ENCODE assay signal across 21 mouse cellular contexts in genomic region chr5:124114276-124115025, GRCm38 (mm10). TPM values are rescaled to one million over a fixed set of nuclear protein-coding genes. Genes with fewer than 3 reads are reported as not detected.
DNase-seq lines count a peak whose midpoint lies in the region; ATAC-seq and TF ChIP-seq lines count a peak whose summit lies in the region.
"Had no signal": no experiment of that assay in that cellular context is flagged by ENCODE, and none has a peak within 500 bp of the region (broad histone marks: within the 10 kb centered on the region; RNA-seq: fewer than 3 reads in every experiment).

No protein-coding gene starts in this region.

- peaks cover 75% of the 10 kb centered on the region for H3K4me1 ChIP-seq in erythroblast, embryonic 14.5 days (ENCODE audit: control insufficient read depth)
- H3K4me1 ChIP-seq in hindbrain, embryonic 13.5 days (replicated peaks): peaks cover 63% of the 10 kb centered on the region
- peaks cover 17% of the 10 kb centered on the region for H3K4me1 ChIP-seq in hindbrain, postnatal 0 days (ENCODE audit: insufficient read depth, low read length)
- peaks cover 73% of the 10 kb centered on the region for H3K4me1 ChIP-seq in megakaryocyte, embryonic 14.5 days

- WGBS in hindbrain, embryonic 13.5 days: 91% methylated on average over 24 of the region's 24 CpGs
- 91% methylated on average over 24 of the region's 24 CpGs for WGBS in hindbrain, postnatal 0 days

- no peak overlapping the region for H3K4me2 ChIP-seq in hindbrain, embryonic 13.5 days
- H3K4me2 ChIP-seq in hindbrain, postnatal 0 days (ENCODE audit: low read depth, low read length): no peak overlapping the region
- H3K4me2 ChIP-seq: embryonic facial prominence, embryonic 12.5 days; heart, embryonic 15.5 days had no signal

- TF ChIP-seq CTCF in hindbrain, postnatal 0 days (IDR thresholded peaks at IDR 0.05; ENCODE audit: low read depth): no peak

- H3K27me3 ChIP-seq in erythroblast, embryonic 14.5 days (ENCODE audit: control insufficient read depth): no peaks in the 10 kb centered on the region
- H3K27me3 ChIP-seq in hindbrain, embryonic 13.5 days: no peaks in the 10 kb centered on the region
- H3K27me3 ChIP-seq in hindbrain, postnatal 0 days (ENCODE audit: insufficient read depth, low read length): no peaks in the 10 kb centered on the region
- no peaks in the 10 kb centered on the region for H3K27me3 ChIP-seq in megakaryocyte, embryonic 14.5 days (replicated peaks)
- H3K27me3 ChIP-seq: embryonic facial prominence, embryonic 12.5 days; forebrain, embryonic 15.5 days; heart, embryonic 15.5 days had no signal

- H3K4me3 ChIP-seq in erythroblast, embryonic 14.5 days (replicated peaks): peak overlapping the region; percentile 5
- 0 out of 2 replicates have a peak overlapping the region, but pooled peaks have one; percentile 83 for H3K4me3 ChIP-seq in hindbrain, embryonic 13.5 days
- H3K4me3 ChIP-seq in hindbrain, postnatal 0 days (ENCODE audit: low read length): no peak overlapping the region
- H3K4me3 ChIP-seq in megakaryocyte, embryonic 14.5 days (replicated peaks): peak overlapping the region; percentile 93
- H3K4me3 ChIP-seq: forebrain, embryonic 15.5 days; heart, embryonic 15.5 days had no signal

- H3K9ac ChIP-seq in hindbrain, embryonic 13.5 days: no peak overlapping the region
- H3K9ac ChIP-seq in hindbrain, postnatal 0 days (replicated peaks; ENCODE audit: low read length): no peak overlapping the region
- H3K9ac ChIP-seq: embryonic facial prominence, embryonic 12.5 days; forebrain, embryonic 15.5 days; heart, embryonic 15.5 days had no signal

- ATAC-seq in erythroblast, adult 5-6 weeks (replicated peaks; ENCODE audit: low FRiP score, poor library complexity, severe bottlenecking): no peak
- no peak for ATAC-seq in hindbrain, embryonic 13.5 days (ENCODE audit: low FRiP score)
- ATAC-seq in hindbrain, postnatal 0 days: no peak
- ATAC-seq in megakaryocyte, adult 5-6 weeks (ENCODE audit: poor library complexity, severe bottlenecking): no peak
- ATAC-seq: CD4-positive, CD25-positive, alpha-beta regulatory T cell, adult 4 months; forebrain, embryonic 15.5 days; hindbrain, embryonic 16.5 days had no signal

- peaks cover 44% of the 10 kb centered on the region for H3K36me3 ChIP-seq in erythroblast, embryonic 14.5 days (ENCODE audit: control insufficient read depth)
- peaks cover 36% of the 10 kb centered on the region for H3K36me3 ChIP-seq in hindbrain, embryonic 13.5 days
- H3K36me3 ChIP-seq in hindbrain, postnatal 0 days (ENCODE audit: insufficient read depth, low read length): no peaks in the 10 kb centered on the region; the same call in 1 of the 2 replicates
- peaks cover 45% of the 10 kb centered on the region for H3K36me3 ChIP-seq in megakaryocyte, embryonic 14.5 days (replicated peaks; ENCODE audit: low read length)

- no peak overlapping the region for H3K27ac ChIP-seq in hindbrain, embryonic 13.5 days
- no peak overlapping the region for H3K27ac ChIP-seq in hindbrain, postnatal 0 days
- H3K27ac ChIP-seq: embryonic facial prominence, embryonic 12.5 days; forebrain, embryonic 15.5 days; heart, embryonic 15.5 days had no signal

- H3K9me3 ChIP-seq in erythroblast, embryonic 14.5 days (ENCODE audit: control insufficient read depth, low read length): peaks cover 3% of the 10 kb centered on the region
- no peaks in the 10 kb centered on the region for H3K9me3 ChIP-seq in hindbrain, embryonic 13.5 days
- no peaks in the 10 kb centered on the region for H3K9me3 ChIP-seq in hindbrain, postnatal 0 days (ENCODE audit: low read length)
- no peaks in the 10 kb centered on the region for H3K9me3 ChIP-seq in megakaryocyte, embryonic 14.5 days
- H3K9me3 ChIP-seq: embryonic facial prominence, embryonic 12.5 days; forebrain, embryonic 15.5 days; heart, embryonic 15.5 days had no signal

- DNase-seq in cerebellum, adult 11-12 months: peak; percentile 64
- DNase-seq in cerebellum, adult 8-10 months: no peak
- DNase-seq in hindbrain, postnatal 0 days (ENCODE audit: low spot score): no peak
- DNase-seq: adrenal gland, postnatal 10 days; B cell, adult 2 months; cerebellum, adult 2 months; embryo, embryonic 11 days; gastrocnemius, postnatal 36 days; heart, adult 11 months; heart, postnatal 14 days; kidney, adult 11 months had no signal

RNA-seq across cellular contexts. Expression of gene Arl6ip4, which starts 1.4 kb away (rescaled TPM):
- 14.6 and 17.3 TPM in 2 replicates for polyA plus RNA-seq in erythroblast, embryonic 14.5 days (2012)
- total RNA-seq in erythroblast, adult 5-6 weeks (2015; ENCODE audit: low replicate concordance): 18.4 and 22.9 TPM in 2 replicates
- 12.2 and 65.1 TPM in 2 replicates for total RNA-seq in erythroblast, adult 5-6 weeks (2017; ENCODE audit: low replicate concordance)
- 71.7 and 75.1 TPM in 2 replicates for polyA plus RNA-seq in hindbrain, embryonic 13.5 days (2015; fragmentation: Nextera tagmentation; extraction: Ambion mirVana)
- total RNA-seq in hindbrain, postnatal 0 days (2014; rRNA removed): 32.5 and 45.2 TPM in 2 replicates
- polyA plus RNA-seq in hindbrain, postnatal 0 days (2015; fragmentation: Nextera tagmentation; extraction: Ambion mirVana): 115 and 121 TPM in 2 replicates
- polyA plus RNA-seq in megakaryocyte, embryonic 14.5 days (2012; ENCODE audit: insufficient read depth, low replicate concordance): 141 and 205 TPM in 2 replicates
- total RNA-seq in megakaryocyte, adult 5-6 weeks (2015): 45.4 and 53.0 TPM in 2 replicates
- total RNA-seq in megakaryocyte, adult 5-6 weeks (2017): 80.5 and 87.7 TPM in 2 replicates

RNA-seq across cellular contexts. Expression of gene Ogfod2, which starts 2.4 kb away (rescaled TPM):
- 8.6 and 8.7 TPM in 2 replicates for polyA plus RNA-seq in erythroblast, embryonic 14.5 days (2012)
- 4.8 and 6.9 TPM in 2 replicates for total RNA-seq in erythroblast, adult 5-6 weeks (2015; ENCODE audit: low replicate concordance)
- 13.9 and 19.9 TPM in 2 replicates for total RNA-seq in erythroblast, adult 5-6 weeks (2017; ENCODE audit: low replicate concordance)
- 29.4 and 34.0 TPM in 2 replicates for polyA plus RNA-seq in hindbrain, embryonic 13.5 days (2015; fragmentation: Nextera tagmentation; extraction: Ambion mirVana)
- total RNA-seq in hindbrain, postnatal 0 days (2014; rRNA removed): 52.0 and 110 TPM in 2 replicates
- 36.0 and 38.2 TPM in 2 replicates for polyA plus RNA-seq in hindbrain, postnatal 0 days (2015; fragmentation: Nextera tagmentation; extraction: Ambion mirVana)
- polyA plus RNA-seq in megakaryocyte, embryonic 14.5 days (2012; ENCODE audit: insufficient read depth, low replicate concordance): 77.8 and 102 TPM in 2 replicates
- total RNA-seq in megakaryocyte, adult 5-6 weeks (2015): 3.4 and 3.6 TPM in 2 replicates
- 2.6 and 6.4 TPM in 2 replicates for total RNA-seq in megakaryocyte, adult 5-6 weeks (2017)

RNA-seq across cellular contexts. Expression of gene Abcb9, which starts 18.9 kb away (rescaled TPM):
- polyA plus RNA-seq in erythroblast, embryonic 14.5 days (2012): 3.7 and 4.7 TPM in 2 replicates
- total RNA-seq in erythroblast, adult 5-6 weeks (2015; ENCODE audit: low replicate concordance): 13.8 and 15.5 TPM in 2 replicates
- total RNA-seq in erythroblast, adult 5-6 weeks (2017; ENCODE audit: low replicate concordance): 19.1 and 23.4 TPM in 2 replicates
- polyA plus RNA-seq in hindbrain, embryonic 13.5 days (2015; fragmentation: Nextera tagmentation; extraction: Ambion mirVana): 7.1 and 8.3 TPM in 2 replicates
- 69.3 and 71.2 TPM in 2 replicates for total RNA-seq in hindbrain, postnatal 0 days (2014; rRNA removed)
- polyA plus RNA-seq in hindbrain, postnatal 0 days (2015; fragmentation: Nextera tagmentation; extraction: Ambion mirVana): 30.8 and 34.5 TPM in 2 replicates
- polyA plus RNA-seq in megakaryocyte, embryonic 14.5 days (2012; ENCODE audit: insufficient read depth, low replicate concordance): 23.8 and 51.5 TPM in 2 replicates
- 0.62 and 1.4 TPM in 2 replicates for total RNA-seq in megakaryocyte, adult 5-6 weeks (2015)
- 0.12 and 1.3 TPM in 2 replicates for total RNA-seq in megakaryocyte, adult 5-6 weeks (2017)
